Mouse (Mus musculus) heart, embryonic 15.5 days (tissue): ENCODE measurements around the gene Chd8. TPM values are rescaled to one million over a fixed set of nuclear protein-coding genes. Genes with fewer than 3 reads are reported as not detected.

ENCODE experiments used
- ATAC-seq: fragments of 200-750 bp; cut with Nextera tagmentation; replicated peaks from 2 replicates; pipeline ENCODE4 v1.8.0; 2017; ENCODE audit warnings: low read depth, moderate TSS enrichment; ENCODE audit not compliant: insufficient number of reproducible peaks, insufficient read depth, low FRiP score
- H3K27ac ChIP-seq: fragments of 300-500 bp; sonication (generic); 2 replicates; pipeline ENCODE4 v1.5.1; 2015; ENCODE audit warnings: mild to moderate bottlenecking, inconsistent platforms
- H3K27me3 ChIP-seq: fragments of 300-500 bp; sonication (generic); 2 replicates; pipeline ENCODE4 v1.6.1; 2015; ENCODE audit warnings: inconsistent platforms
- H3K36me3 ChIP-seq: fragments of 300-500 bp; sonication (generic); 2 replicates; pipeline ENCODE4 v1.6.1; 2015; ENCODE audit warnings: mild to moderate bottlenecking, inconsistent platforms
- H3K4me1 ChIP-seq: fragments of 300-500 bp; sonication (generic); replicated peaks from 2 replicates; pipeline ENCODE4 v1.6.1; 2015; ENCODE audit warnings: inconsistent platforms
- H3K4me2 ChIP-seq: fragments of 300-500 bp; sonication (generic); 2 replicates; pipeline ENCODE4 v1.6.1; 2015; ENCODE audit warnings: inconsistent platforms, mild to moderate bottlenecking, moderate library complexity
- H3K4me3 ChIP-seq: fragments of 300-500 bp; sonication (generic); 2 replicates; pipeline ENCODE4 v1.5.1; 2015; ENCODE audit warnings: mild to moderate bottlenecking, inconsistent platforms
- H3K9ac ChIP-seq: fragments of 300-500 bp; sonication (generic); 2 replicates; pipeline ENCODE4 v1.6.1; 2015; ENCODE audit warnings: mild to moderate bottlenecking, inconsistent platforms
- H3K9me3 ChIP-seq: fragments of 300-500 bp; sonication (generic); replicated peaks from 2 replicates; pipeline ENCODE4 v1.6.1; 2016; ENCODE audit warnings: inconsistent platforms
- WGBS: fragments of 180-500 bp; shearing (Covaris S2); methylation state at CpG from one replicate; pipeline ENCODE4 v1.1.7; 2015; ENCODE audit warnings: mixed read lengths; 5-methylcytosine and 5-hydroxymethylcytosine counted together
- polyA plus RNA-seq: library from polyadenylated mRNA; unstranded; fragments of >200 nt; fragmentation: Nextera tagmentation; extraction: Ambion mirVana; gene quantifications from 2 replicates; pipeline ENCODE4 v1.2.1, GENCODE M21; 2015

Chd8 gene
- polyA plus RNA-seq, 1 experiment from 2014 or later, result 17.2 TPM

GRCm38 (mm10) chr14:52198141-52198540 lies 59.4 kb downstream of the Chd8 start:
- Histone ChIP-seq H3K27ac (0 out of 2 replicates have a peak overlapping the region, but pooled peaks have one; percentile 8), H3K4me1 (peaks cover 18% of the 10 kb centered on the region), H3K9ac (peak overlapping the region; percentile 30; the same call in 1 of the 2 replicates), H3K4me3 (peak overlapping the region; percentile 98), H3K4me2 (peak overlapping the region; percentile 81), H3K36me3 (peaks cover 37% of the 10 kb centered on the region), H3K9me3 (no peaks in the 10 kb centered on the region), H3K27me3 (no peaks in the 10 kb centered on the region)
- no peak for ATAC-seq
- WGBS, result 34% methylated on average over 3 of the region's 3 CpGs

- H3K4me3 ChIP-seq, result peak within 1 kb of the TSS; percentile 98
- peak within 1 kb of the TSS; percentile 94 for H3K27ac ChIP-seq
- H3K9me3 ChIP-seq, result no peaks in the 10 kb centered on the region
- under 1% methylated on average over 59 of the region's 59 CpGs for WGBS
- H3K36me3 ChIP-seq, result peaks cover 31% of the 10 kb centered on the region
- peak within 1 kb of the TSS; percentile 81 for H3K4me2 ChIP-seq
- no peaks in the 10 kb centered on the region for H3K27me3 ChIP-seq
- H3K4me1 ChIP-seq, result peaks cover 18% of the 10 kb centered on the region
- ATAC-seq, result peak; percentile 90
- peak within 1 kb of the TSS; percentile 99 for H3K9ac ChIP-seq
These were observed 60.3 kb downstream of the Chd8 start, which contains the start of gene Supt16 for GRCm38 (mm10) chr14:52197156-52197878. Gene Supt16, minus strand, starts transcription at chr14:52197416.

- peaks cover 18% of the 10 kb centered on the region for H3K4me1 ChIP-seq
- H3K36me3 ChIP-seq, result peaks cover 29% of the 10 kb centered on the region
- under 1% methylated on average over 57 of the region's 59 CpGs for WGBS
- H3K9ac ChIP-seq, result peak overlapping the region; percentile 99
- H3K27ac ChIP-seq, result peak overlapping the region; percentile 94
- no peaks in the 10 kb centered on the region for H3K9me3 ChIP-seq
- no peaks in the 10 kb centered on the region for H3K27me3 ChIP-seq
- peak; percentile 59 for ATAC-seq
- peak overlapping the region; percentile 98 for H3K4me3 ChIP-seq
- H3K4me2 ChIP-seq, result peak overlapping the region; percentile 81
These were observed 61.1 kb downstream of the Chd8 start for GRCm38 (mm10) chr14:52196230-52197155.

- Histone ChIP-seq H3K9me3 (no peaks in the 10 kb centered on the region), H3K4me2 (peak overlapping the region; percentile 81), H3K4me3 (peak overlapping the region; percentile 98), H3K27me3 (no peaks in the 10 kb centered on the region), H3K27ac (no peak overlapping the region), H3K9ac (no peak overlapping the region), H3K36me3 (peaks cover 22% of the 10 kb centered on the region), H3K4me1 (peaks cover 18% of the 10 kb centered on the region)
- 14% methylated on average over 3 of the region's 3 CpGs for WGBS
- no peak for ATAC-seq
These were observed 61.9 kb downstream of the Chd8 start for GRCm38 (mm10) chr14:52195691-52196090.

GRCm38 (mm10) chr14:52190740-52191359 lies 66.7 kb downstream of the Chd8 start:
- peaks cover 12% of the 10 kb centered on the region for H3K4me1 ChIP-seq
- no peak for ATAC-seq
- H3K4me2 ChIP-seq, result no peak overlapping the region
- no peak overlapping the region for H3K27ac ChIP-seq
- no peaks in the 10 kb centered on the region for H3K9me3 ChIP-seq
- H3K36me3 ChIP-seq, result peaks cover 5% of the 10 kb centered on the region; the same call in 1 of the 2 replicates
- no peak overlapping the region for H3K4me3 ChIP-seq
- no peaks in the 10 kb centered on the region for H3K27me3 ChIP-seq
- no peak overlapping the region for H3K9ac ChIP-seq

GRCm38 (mm10) chr14:52189519-52189918 lies 68.1 kb downstream of the Chd8 start:
- Histone ChIP-seq H3K4me2 (no peak overlapping the region), H3K9me3 (no peaks in the 10 kb centered on the region), H3K27me3 (no peaks in the 10 kb centered on the region), H3K4me1 (peaks cover 3% of the 10 kb centered on the region; the same call in 1 of the 2 replicates), H3K27ac (no peak overlapping the region), H3K36me3 (peaks cover 5% of the 10 kb centered on the region; the same call in 1 of the 2 replicates), H3K4me3 (no peak overlapping the region), H3K9ac (no peak overlapping the region)
- WGBS, result 74% methylated on average over 2 of the region's 2 CpGs
- no peak for ATAC-seq

GRCm38 (mm10) chr14:52188788-52189187 lies 68.8 kb downstream of the Chd8 start:
- Histone ChIP-seq H3K27ac (no peak overlapping the region), H3K27me3 (no peaks in the 10 kb centered on the region), H3K9me3 (no peaks in the 10 kb centered on the region), H3K4me3 (no peak overlapping the region), H3K4me2 (no peak overlapping the region), H3K36me3 (peaks cover 5% of the 10 kb centered on the region; the same call in 1 of the 2 replicates), H3K9ac (no peak overlapping the region), H3K4me1 (peaks cover 3% of the 10 kb centered on the region; the same call in 1 of the 2 replicates)
- no peak for ATAC-seq
- WGBS, result 81% methylated on average over 1 of the region's 1 CpGs

GRCm38 (mm10) chr14:52166571-52166970 lies 91.0 kb downstream of the Chd8 start:
- H3K4me1 ChIP-seq, result no peaks in the 10 kb centered on the region
- no peak overlapping the region for H3K4me2 ChIP-seq
- H3K36me3 ChIP-seq, result peaks cover 66% of the 10 kb centered on the region
- H3K4me3 ChIP-seq, result no peak overlapping the region
- H3K9ac ChIP-seq, result no peak overlapping the region
- ATAC-seq, result no peak
- no peak overlapping the region for H3K27ac ChIP-seq
- H3K9me3 ChIP-seq, result no peaks in the 10 kb centered on the region
- no peaks in the 10 kb centered on the region for H3K27me3 ChIP-seq
- WGBS, result 79% methylated on average over 2 of the region's 2 CpGs

- H3K36me3 ChIP-seq, result peaks cover 71% of the 10 kb centered on the region
- H3K9ac ChIP-seq, result no peak overlapping the region
- ATAC-seq, result no peak
- H3K9me3 ChIP-seq, result no peaks in the 10 kb centered on the region
- no peak overlapping the region for H3K4me2 ChIP-seq
- H3K27me3 ChIP-seq, result no peaks in the 10 kb centered on the region
- 71% methylated on average over 6 of the region's 6 CpGs for WGBS
- H3K4me3 ChIP-seq, result no peak overlapping the region
- H3K27ac ChIP-seq, result no peak overlapping the region
- H3K4me1 ChIP-seq, result no peaks in the 10 kb centered on the region
These were observed 96.7 kb downstream of the Chd8 start for GRCm38 (mm10) chr14:52160911-52161310.

- Histone ChIP-seq H3K4me3 (no peak overlapping the region), H3K27ac (no peak overlapping the region), H3K4me1 (no peaks in the 10 kb centered on the region), H3K27me3 (no peaks in the 10 kb centered on the region), H3K9me3 (no peaks in the 10 kb centered on the region), H3K9ac (no peak overlapping the region), H3K4me2 (no peak overlapping the region), H3K36me3 (peaks cover 17% of the 10 kb centered on the region)
- no peak for ATAC-seq
- WGBS, result 87% methylated on average over 2 of the region's 2 CpGs
These were observed 102.6 kb downstream of the Chd8 start for GRCm38 (mm10) chr14:52155008-52155407.

GRCm38 (mm10) chr14:52152613-52153012 lies 105.0 kb downstream of the Chd8 start:
- H3K4me3 ChIP-seq, result no peak overlapping the region
- H3K27me3 ChIP-seq, result no peaks in the 10 kb centered on the region
- H3K9me3 ChIP-seq, result no peaks in the 10 kb centered on the region
- H3K27ac ChIP-seq, result no peak overlapping the region
- H3K36me3 ChIP-seq, result no peaks in the 10 kb centered on the region
- H3K4me2 ChIP-seq, result no peak overlapping the region
- WGBS, result 47% methylated on average over 3 of the region's 3 CpGs
- no peak overlapping the region for H3K9ac ChIP-seq
- H3K4me1 ChIP-seq, result no peaks in the 10 kb centered on the region
- ATAC-seq, result no peak
